Mouse (Mus musculus) stomach, postnatal 0 days (tissue): ENCODE measurements around the gene Hist1h2af. TPM values are rescaled to one million over a fixed set of nuclear protein-coding genes. Genes with fewer than 3 reads are reported as not detected.
"Not testable (repeated sequence)": the region's sequence is repeated elsewhere in the genome, so short reads cannot be mapped to it uniquely, and the experiment has no call there.

Source experiments
- ATAC-seq: fragments of 200-750 bp; cut with Nextera tagmentation; 2 replicates; pipeline ENCODE4 v1.8.0; 2017; ENCODE audit not compliant: low FRiP score, low TSS enrichment
- DNase-seq: peaks from one replicate; pipeline ENCODE4 v3.0.0-alpha.2; 2016; ENCODE audit warnings: low spot score
- H3K27ac ChIP-seq: fragments of 300-500 bp; sonication (generic); replicated peaks from 2 replicates; pipeline ENCODE4 v1.5.1; 2014; ENCODE audit warnings: mild to moderate bottlenecking, control low read depth
- H3K27me3 ChIP-seq: fragments of 300-500 bp; sonication (generic); 2 replicates; pipeline ENCODE4 v1.6.1; 2014; ENCODE audit warnings: low read length; ENCODE audit not compliant: control insufficient read depth, insufficient read depth
- H3K36me3 ChIP-seq: fragments of 300-500 bp; sonication (generic); 2 replicates; pipeline ENCODE4 v1.6.1; 2014; ENCODE audit warnings: low read length, mixed read lengths; ENCODE audit not compliant: control insufficient read depth, insufficient read depth
- H3K4me1 ChIP-seq: fragments of 300-500 bp; sonication (generic); replicated peaks from 2 replicates; pipeline ENCODE4 v1.6.1; 2014; ENCODE audit warnings: antibody characterized with exemption; ENCODE audit not compliant: control insufficient read depth, insufficient read depth
- H3K4me2 ChIP-seq: fragments of 300-500 bp; sonication (generic); replicated peaks from 2 replicates; pipeline ENCODE4 v1.6.1; 2014; ENCODE audit warnings: low read depth, mild to moderate bottlenecking, control low read depth, moderate library complexity
- H3K4me3 ChIP-seq: fragments of 300-500 bp; sonication (generic); 2 replicates; pipeline ENCODE4 v1.5.1; 2014; ENCODE audit warnings: low read depth, low read length, control low read depth
- H3K9ac ChIP-seq: fragments of 300-500 bp; sonication (generic); 2 replicates; pipeline ENCODE4 v1.6.1; 2014; ENCODE audit warnings: mild to moderate bottlenecking, low read length, control low read depth, mixed read lengths
- H3K9me3 ChIP-seq: fragments of 300-500 bp; sonication (generic); 2 replicates; pipeline ENCODE4 v1.6.1; 2016; ENCODE audit warnings: low read length; ENCODE audit not compliant: control insufficient read depth
- CTCF ChIP-seq: IDR thresholded peaks from 2 replicates; pipeline ENCODE4 v1.5.1; 2016; ENCODE audit warnings: antibody characterized with exemption, low read depth, mild to moderate bottlenecking, moderate library complexity
- EP300 ChIP-seq: optimal IDR thresholded peaks from 2 replicates; pipeline ENCODE3; 2016; ENCODE audit warnings: antibody characterized with exemption
- WGBS: fragments of 180-500 bp; shearing (Covaris S2); extraction: QIAGEN DNeasy Blood & Tissue Kit; methylation state at CpG from one replicate; pipeline ENCODE4 v1.1.7; 2014; 5-methylcytosine and 5-hydroxymethylcytosine counted together
- polyA plus RNA-seq: library from polyadenylated mRNA; unstranded; fragments of >200 nt; fragmentation: Nextera tagmentation; extraction: Ambion mirVana; gene quantifications from 2 replicates; pipeline ENCODE4 v1.2.1, GENCODE M21; 2015

The Hist1h2af gene
- polyA plus RNA-seq, 1 experiment from 2014 or later, result 8.9 TPM

- WGBS, result under 1% methylated on average over 15 of the region's 15 CpGs
Measured at GRCm38 (mm10) chr13:23534368-23535131, 844 bp downstream of the Hist1h2af start.

GRCm38 (mm10) chr13:23535137-23536075 lies 1.7 kb downstream of the Hist1h2af start, which contains the start of gene Hist1h3g:
Gene Hist1h3g (plus strand): TSS chr13:23535422.
- not testable (repeated sequence) for H3K4me1 ChIP-seq, H3K9me3 ChIP-seq, H3K36me3 ChIP-seq, H3K27me3 ChIP-seq
- DNase-seq (peak; percentile 86), ATAC-seq (peak; percentile 87)
- Histone ChIP-seq H3K4me3 (peak within 1 kb of the TSS; percentile 45), H3K27ac (peak within 1 kb of the TSS; percentile 74), H3K9ac (peak within 1 kb of the TSS; percentile 57), H3K4me2 (peak within 1 kb of the TSS; percentile 73)
- WGBS, result under 1% methylated on average over 37 of the region's 62 CpGs

More at GRCm38 (mm10) chr13:23534368-23535131, 844 bp downstream of the Hist1h2af start:
- Histone ChIP-seq H3K4me3 (peak overlapping the region; percentile 45), H3K9me3 (no peaks in the 10 kb centered on the region), H3K9ac (peak overlapping the region; percentile 57), H3K4me1 (no peaks in the 10 kb centered on the region), H3K36me3 (no peaks in the 10 kb centered on the region), H3K27ac (peak overlapping the region; percentile 74), H3K27me3 (no peaks in the 10 kb centered on the region), H3K4me2 (peak overlapping the region; percentile 73)
- ATAC-seq (no peak), DNase-seq (no peak)
- TF ChIP-seq CTCF (no peak), EP300 (no peak)

- H3K27ac ChIP-seq, result no peak overlapping the region
- TF ChIP-seq EP300, result no peak
- no peak for TF ChIP-seq CTCF
- DNase-seq, result no peak
Measured at GRCm38 (mm10) chr13:23536076-23536822, 2.5 kb downstream of the Hist1h2af start.

GRCm38 (mm10) chr13:23537006-23537710 lies 3.5 kb downstream of the Hist1h2af start:
- WGBS, result 69% methylated on average over 3 of the region's 3 CpGs
- Histone ChIP-seq H3K9me3 (no peaks in the 10 kb centered on the region), H3K27ac (no peak overlapping the region), H3K4me2 (no peak overlapping the region), H3K36me3 (no peaks in the 10 kb centered on the region), H3K27me3 (no peaks in the 10 kb centered on the region), H3K9ac (no peak overlapping the region), H3K4me1 (no peaks in the 10 kb centered on the region), H3K4me3 (no peak overlapping the region)
- DNase-seq, result no peak
- TF ChIP-seq CTCF (no peak), EP300 (no peak)
- no peak for ATAC-seq

More at GRCm38 (mm10) chr13:23536076-23536822, 2.5 kb downstream of the Hist1h2af start:
- Histone ChIP-seq H3K9me3 (no peaks in the 10 kb centered on the region), H3K4me2 (peak overlapping the region; percentile 73), H3K9ac (peak overlapping the region; percentile 35; the same call in 1 of the 2 replicates), H3K27me3 (no peaks in the 10 kb centered on the region), H3K4me1 (no peaks in the 10 kb centered on the region), H3K4me3 (peak overlapping the region; percentile 45), H3K36me3 (no peaks in the 10 kb centered on the region)
- ATAC-seq, result no peak
- whole genome bisulfite sequencing, result 14% methylated on average over 7 of the region's 7 CpGs

- H3K4me2 ChIP-seq, result no peak overlapping the region
- H3K27ac ChIP-seq, result no peak overlapping the region
- no peak for TF ChIP-seq CTCF
- TF ChIP-seq EP300, result no peak
- no peak overlapping the region for H3K9ac ChIP-seq
- WGBS, result 69% methylated on average over 5 of the region's 5 CpGs
- no peaks in the 10 kb centered on the region for H3K27me3 ChIP-seq
- no peak for DNase-seq
- no peaks in the 10 kb centered on the region for H3K4me1 ChIP-seq
- no peaks in the 10 kb centered on the region for H3K36me3 ChIP-seq
- H3K4me3 ChIP-seq, result no peak overlapping the region
- no peak for ATAC-seq
- H3K9me3 ChIP-seq, result no peaks in the 10 kb centered on the region
Measured at GRCm38 (mm10) chr13:23538249-23538648, 4.5 kb downstream of the Hist1h2af start.

- WGBS, result 67% methylated on average over 1 of the region's 1 CpGs
- H3K27ac ChIP-seq, H3K27me3 ChIP-seq, ATAC-seq, H3K4me3 ChIP-seq, H3K9me3 ChIP-seq, H3K4me2 ChIP-seq, H3K4me1 ChIP-seq, DNase-seq, H3K9ac ChIP-seq, H3K36me3 ChIP-seq: not testable (repeated sequence)
Measured at GRCm38 (mm10) chr13:23539821-23540220, 6.1 kb downstream of the Hist1h2af start.
